Mouse (Mus musculus) CH12.LX (cell line): Measurements from ENCODE around the gene Stk10. TPM values are rescaled to one million over a fixed set of nuclear protein-coding genes. Genes with fewer than 3 reads are reported as not detected.

ENCODE experiments used
- DNase-seq: peaks from one replicate; pipeline ENCODE4 v3.0.0-alpha.2; 2013; ENCODE audit errors: extremely low read depth
- H3K27ac ChIP-seq: 2 replicates; pipeline ENCODE4 v1.5.1; 2012; ENCODE audit warnings: low read depth, mild to moderate bottlenecking, control low read depth, moderate library complexity; ENCODE audit not compliant: insufficient read depth
- H3K27me3 ChIP-seq: replicated peaks from 2 replicates; pipeline ENCODE3; 2012; ENCODE audit warnings: inconsistent platforms
- H3K36me3 ChIP-seq, 2 experiments: replicated peaks in 1 of 2; 2 replicates each; pipeline versions ENCODE3 to v1.6.1; 2012; ENCODE audit warnings: inconsistent platforms in 1 of 2, low read length in 1 of 2, mild to moderate bottlenecking in 1 of 2, mixed read lengths in 1 of 2, moderate library complexity in 1 of 2; ENCODE audit not compliant: control insufficient read depth in 1 of 2, insufficient read depth in 1 of 2
- H3K4me1 ChIP-seq, 2 experiments: 2 replicates each; pipeline ENCODE4 v1.6.1; 2012; ENCODE audit warnings: inconsistent platforms in 1 of 2, moderate library complexity in 1 of 2; ENCODE audit not compliant: insufficient read depth in 2 of 2, control insufficient read depth in 1 of 2
- H3K4me2 ChIP-seq: 2 replicates; pipeline ENCODE4 v1.6.1; 2012; ENCODE audit warnings: low read depth, mild to moderate bottlenecking, control low read depth; ENCODE audit not compliant: poor library complexity, insufficient read depth, severe bottlenecking
- H3K4me3 ChIP-seq, 3 experiments: fragments of 150-350 bp in 1 of 3; sonication (generic) in 1 of 3; replicated peaks in 1 of 3; 2 replicates each; pipeline versions ENCODE3 to v1.5.1; 2011 to 2012; ENCODE audit warnings: low read depth in 2 of 3, low read length in 2 of 3, mild to moderate bottlenecking in 2 of 3, moderate library complexity in 2 of 3, control low read depth in 1 of 3, improper control_type of control experiment in 1 of 3, inconsistent platforms in 1 of 3, mixed read lengths in 1 of 3; ENCODE audit not compliant: poor library complexity in 1 of 3
- H3K79me2 ChIP-seq: replicated peaks from 2 replicates; pipeline ENCODE4 v1.6.1; 2012; ENCODE audit warnings: mild to moderate bottlenecking, moderate library complexity; ENCODE audit not compliant: control insufficient read depth, poor library complexity, insufficient read depth, severe bottlenecking; ENCODE audit errors: extremely low read depth
- H3K9ac ChIP-seq: 2 replicates; pipeline ENCODE4 v1.6.1; 2012; ENCODE audit warnings: low read depth, mild to moderate bottlenecking, control low read depth, moderate library complexity; ENCODE audit not compliant: insufficient read depth
- H3K9me3 ChIP-seq: replicated peaks from 2 replicates; pipeline ENCODE3; 2012; ENCODE audit warnings: low read length, inconsistent platforms, mixed read lengths
- CTCF ChIP-seq, 2 experiments: IDR thresholded peaks in 1 of 2; conservative IDR thresholded peaks in 1 of 2; 2 replicates each; pipeline ENCODE4 v1.5.1; 2011 to 2012; ENCODE audit warnings: low read depth in 2 of 2, low read length in 2 of 2, improper control_type of control experiment in 1 of 2, inconsistent platforms in 1 of 2, mild to moderate bottlenecking in 1 of 2, moderate library complexity in 1 of 2
- GABPA ChIP-seq: IDR thresholded peaks from 2 replicates; pipeline ENCODE4 v1.6.1; 2012; ENCODE audit warnings: low read depth, low read length, improper control_type of control experiment, inconsistent platforms; ENCODE audit not compliant: insufficient replicate concordance
- HCFC1 ChIP-seq: IDR thresholded peaks from 2 replicates; pipeline ENCODE4 v1.6.1; 2012; ENCODE audit warnings: low read depth, mild to moderate bottlenecking, inconsistent platforms, low read length, improper control_type of control experiment
- JUND ChIP-seq: conservative IDR thresholded peaks from 2 replicates; pipeline ENCODE4 v1.6.1; 2011; ENCODE audit warnings: low read depth, low read length, improper control_type of control experiment
- MAX ChIP-seq: IDR thresholded peaks from 2 replicates; pipeline ENCODE4 v1.6.1; 2011; ENCODE audit warnings: low read length, improper control_type of control experiment
- PAX5 ChIP-seq: IDR thresholded peaks from 2 replicates; pipeline ENCODE4 v1.6.1; 2012; ENCODE audit warnings: low read length, inconsistent platforms, mixed read lengths
- SIN3A ChIP-seq: IDR thresholded peaks from 2 replicates; pipeline ENCODE4 v1.6.1; 2012; ENCODE audit warnings: low read length, improper control_type of control experiment, inconsistent platforms
- ZMIZ1 ChIP-seq: IDR thresholded peaks from 2 replicates; pipeline ENCODE4 v1.6.1; 2012; ENCODE audit warnings: low read depth, mild to moderate bottlenecking, inconsistent platforms, low read length, improper control_type of control experiment
- ZNF384 ChIP-seq: IDR thresholded peaks from 2 replicates; pipeline ENCODE4 v1.6.1; 2012; ENCODE audit warnings: low read depth, low read length, improper control_type of control experiment, inconsistent platforms
- dilution Hi-C: fragments of 300-500 bp; cut with MboI; formaldehyde crosslinking; loops from 2 replicates; pipeline ENCODE4 v1.14.3; 2020; ENCODE audit warnings: low sequenced_read_pairs; ENCODE audit not compliant: extremely low pct_unique_long_range_greater_than_20kb, extremely low pct_ligation_motif_present
- in situ Hi-C: fragments of 300-500 bp; cut with MboI; formaldehyde crosslinking; loops from 3 replicates; pipeline ENCODE4 v1.14.3; 2019; ENCODE audit warnings: low sequenced_read_pairs, low pct_ligation_motif_present, low pct_unique_long_range_greater_than_20kb, mixed read lengths
- polyA plus RNA-seq: library from polyadenylated mRNA; unstranded; fragments of >175 nt; gene quantifications from 2 replicates; pipeline ENCODE4 v1.2.1, GENCODE M21; 2012; ENCODE audit warnings: low read depth; ENCODE audit not compliant: insufficient read length
- total RNA-seq, 2 experiments: library from RNA; depleted of rRNA; stranded (reverse); fragments of 300-350 nt in 1 of 2; fragments of >200 nt in 1 of 2; gene quantifications; 2 replicates each; pipeline ENCODE4 v1.2.3; 2012 to 2014

Stk10 gene
- total and polyA plus RNA-seq, 3 experiments = 20.0 to 40.3 (median 23.2) TPM

DNA sequence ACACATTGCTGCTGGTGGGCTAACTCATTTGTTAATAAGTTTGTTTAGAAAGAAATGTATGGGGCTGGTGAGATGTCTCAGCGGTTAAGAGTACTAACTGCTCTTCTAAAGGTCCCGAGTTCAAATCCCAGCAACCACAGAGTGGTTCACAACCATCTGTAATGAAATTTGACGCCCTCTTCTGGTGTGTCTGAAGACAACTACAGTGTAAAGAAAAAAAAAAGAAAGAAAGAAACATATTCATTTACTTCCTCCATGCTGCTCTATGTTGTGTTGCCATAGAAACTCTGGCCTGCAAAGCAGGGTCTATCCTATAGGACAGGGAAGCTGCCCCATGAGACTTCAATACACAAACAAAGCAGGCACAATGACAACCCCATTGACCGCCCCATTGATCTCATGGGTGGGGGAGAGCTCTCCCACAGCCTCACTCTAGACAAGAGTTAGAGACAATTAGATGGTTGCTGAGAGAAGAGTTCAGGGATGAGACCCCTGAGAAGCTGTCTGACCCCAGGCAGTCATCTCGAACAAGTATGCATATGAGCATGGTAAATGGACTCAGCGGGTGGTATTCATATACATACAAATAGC is 86.9 kb downstream of the Stk10 start:
- Histone ChIP-seq H3K79me2 (no peaks in the 10 kb centered on the region), H3K9me3 (no peaks in the 10 kb centered on the region), H3K9ac (no peak overlapping the region), H3K4me1 (peaks cover 7 to 26% of the 10 kb centered on the region in 2 experiments), H3K27ac (no peak overlapping the region; the same call in 1 of the 2 replicates), H3K4me3 (no peak overlapping the region), H3K27me3 (no peaks in the 10 kb centered on the region), H3K36me3 (peaks cover 39 to 85% of the 10 kb centered on the region in 2 experiments)
- DNase-seq = peak; percentile 33
- dilution Hi-C loops = no loop called here
- TF ChIP-seq CTCF (conservative IDR thresholded peaks at IDR 0.05 in 1 of 2, IDR thresholded peaks at IDR 0.05 in 1 of 2; ENCODE audit: low read depth in 2 of 2, low read length in 2 of 2) = peak in 1 of 2 experiments; percentile 31; a peak in 2 of 4 replicates
- peak; percentile 68 for TF ChIP-seq ZNF384
- no peak for TF ChIP-seq HCFC1
- TF ChIP-seq, all 38 proteins: peak for 2
- no peak overlapping the region for H3K4me2 ChIP-seq
- in situ Hi-C loops = loop anchor here (5.0 to 25.0 kb wide), 2 partner anchors 87 to 517 kb away; partner anchors contain the start of gene Fgf18

DNA sequence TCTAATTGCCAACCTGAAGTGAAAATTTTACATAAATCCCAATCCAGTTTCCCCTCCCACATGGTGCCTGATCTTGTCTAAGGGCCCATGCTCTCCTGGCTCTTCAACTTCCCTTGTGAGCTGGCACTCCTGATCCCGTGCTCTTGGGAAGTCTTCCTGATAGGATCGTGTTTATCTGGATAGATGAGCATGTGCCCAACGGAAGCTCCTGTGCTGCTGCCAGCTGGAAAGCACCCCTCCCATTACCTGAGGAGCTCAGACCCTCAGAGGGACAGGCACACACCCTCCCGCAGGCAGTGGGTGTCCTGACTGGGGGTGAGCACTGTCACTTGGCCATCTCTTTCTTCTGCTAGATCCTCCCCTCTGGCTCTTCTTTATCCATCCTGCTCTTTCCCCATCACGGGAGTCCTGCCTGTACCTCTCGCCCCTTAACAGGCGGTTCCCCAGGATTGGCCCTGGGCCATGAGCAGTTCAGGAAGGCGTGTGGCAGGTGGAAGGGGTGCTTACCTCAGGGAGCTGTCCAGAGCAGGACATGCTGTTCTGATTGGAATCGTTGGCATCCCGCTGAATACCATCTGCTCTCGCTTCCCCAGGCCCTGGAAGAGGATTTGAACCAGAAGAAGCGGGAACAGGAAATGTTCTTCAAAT is 88.8 kb downstream of the Stk10 start:
- no peak for DNase-seq
- Histone ChIP-seq H3K4me3 (no peak overlapping the region), H3K36me3 (peaks cover 28 to 80% of the 10 kb centered on the region in 2 experiments), H3K4me1 (peaks cover 7 to 26% of the 10 kb centered on the region in 2 experiments), H3K9me3 (no peaks in the 10 kb centered on the region)
- dilution Hi-C loops = no loop called here
- TF ChIP-seq ZMIZ1 (no peak), JUND (no peak), GABPA (no peak), SIN3A (no peak), MAX (no peak)
- TF ChIP-seq, all 38 proteins: peak for 0
- H3K79me2 ChIP-seq = no peaks in the 10 kb centered on the region
- no peak overlapping the region for H3K27ac ChIP-seq
- no peak overlapping the region for H3K9ac ChIP-seq
- no peak overlapping the region for H3K4me2 ChIP-seq
- in situ Hi-C loops = loop anchor here (5.0 to 25.0 kb wide), 2 partner anchors 85 to 515 kb away; partner anchors contain the start of gene Fgf18
- no peaks in the 10 kb centered on the region for H3K27me3 ChIP-seq

DNA sequence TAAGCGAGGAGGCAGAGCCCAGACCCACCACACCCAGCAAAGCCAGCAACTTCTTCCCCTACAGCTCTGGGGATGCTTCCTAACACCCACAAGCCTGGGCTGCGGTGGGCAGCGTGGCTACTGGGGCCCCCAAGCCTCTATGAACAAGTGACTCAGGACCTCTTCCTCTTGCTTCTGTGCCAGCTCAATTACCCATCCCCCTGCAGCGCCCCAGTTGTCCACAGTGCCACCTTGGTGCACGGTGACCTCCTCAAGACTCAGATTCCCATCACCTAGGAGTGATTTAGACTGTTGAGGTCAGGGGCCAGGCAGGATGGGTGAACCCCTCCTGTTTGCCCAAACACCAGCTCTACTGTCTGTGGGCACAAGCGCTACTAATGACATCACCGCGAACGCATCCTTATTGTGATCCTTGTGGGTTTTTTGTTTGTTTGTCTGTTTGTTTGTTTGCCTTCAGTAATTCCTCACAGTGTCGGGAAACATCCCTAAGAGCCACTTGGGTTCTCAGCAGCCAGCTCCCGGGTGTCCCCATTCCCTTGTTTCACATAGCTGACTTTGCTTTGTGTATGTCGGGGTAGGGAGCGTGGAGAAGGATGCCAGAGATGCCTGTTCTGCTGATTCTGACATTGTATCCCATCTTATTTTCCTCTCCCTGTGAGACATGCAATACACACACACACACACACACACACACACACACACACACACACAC is 89.5 kb downstream of the Stk10 start:
- Histone ChIP-seq H3K27ac (no peak overlapping the region), H3K4me3 (no peak overlapping the region), H3K9ac (no peak overlapping the region), H3K4me2 (no peak overlapping the region), H3K79me2 (no peaks in the 10 kb centered on the region), H3K9me3 (no peaks in the 10 kb centered on the region), H3K36me3 (peaks cover 28 to 75% of the 10 kb centered on the region in 2 experiments), H3K27me3 (no peaks in the 10 kb centered on the region), H3K4me1 (peaks cover 7 to 26% of the 10 kb centered on the region in 2 experiments)
- in situ Hi-C loops (loop anchor here (5.0 to 25.0 kb wide), 2 partner anchors 85 to 515 kb away; partner anchors contain the start of gene Fgf18), dilution Hi-C loops (no loop called here)
- TF ChIP-seq MAX (no peak), CTCF (conservative IDR thresholded peaks at IDR 0.05 in 1 of 2, IDR thresholded peaks at IDR 0.05 in 1 of 2; ENCODE audit: low read depth in 2 of 2, low read length in 2 of 2) (no peak), PAX5 (no peak)
- DNase-seq = no peak
